ENCODE assay signal across 21 mouse cellular contexts in genomic region chr1:60530107-60530506, GRCm38 (mm10). TPM values are rescaled to one million over a fixed set of nuclear protein-coding genes. Genes with fewer than 3 reads are reported as not detected.
DNase-seq lines count a peak whose midpoint lies in the region; ATAC-seq and TF ChIP-seq lines count a peak whose summit lies in the region.
"Had no signal": no experiment of that assay in that cellular context is flagged by ENCODE, and none has a peak within 500 bp of the region (broad histone marks: within the 10 kb centered on the region; RNA-seq: fewer than 3 reads in every experiment).

No protein-coding gene starts in this region.

- H3K4me1 ChIP-seq in kidney, postnatal 0 days (replicated peaks; ENCODE audit: insufficient read depth, low read length): no peaks in the 10 kb centered on the region
- H3K4me1 ChIP-seq in kidney, adult 2 months (ENCODE audit: control insufficient read depth, insufficient read depth, low read length): no peaks in the 10 kb centered on the region
- H3K4me1 ChIP-seq: hindbrain, embryonic 13.5 days; neural tube, embryonic 15.5 days had no signal

- H3K27ac ChIP-seq in kidney, postnatal 0 days: no peak overlapping the region
- H3K27ac ChIP-seq in kidney, adult 2 months (ENCODE audit: insufficient read depth, low read depth, low read length): no peak overlapping the region
- H3K27ac ChIP-seq: hindbrain, embryonic 13.5 days; neural tube, embryonic 15.5 days had no signal

- peak; percentile 27; the same call in 1 of the 2 replicates for TF ChIP-seq CTCF in kidney, postnatal 0 days (IDR thresholded peaks at IDR 0.05; ENCODE audit: low read depth)
- TF ChIP-seq CTCF in kidney, adult 2 months (conservative IDR thresholded peaks at IDR 0.05; ENCODE audit: insufficient read depth, insufficient read length, low read depth, low read length): no peak

- 92% methylated on average over 6 of the region's 6 CpGs for WGBS in kidney, postnatal 0 days
- 90% methylated on average over 6 of the region's 6 CpGs for WGBS in kidney, adult 2 months

- H3K27me3 ChIP-seq in kidney, postnatal 0 days (ENCODE audit: insufficient read depth, low read length): no peaks in the 10 kb centered on the region
- no peaks in the 10 kb centered on the region for H3K27me3 ChIP-seq in kidney, adult 2 months (replicated peaks; ENCODE audit: control insufficient read depth, insufficient read depth, low read length)
- H3K27me3 ChIP-seq: hindbrain, embryonic 13.5 days; neural tube, embryonic 15.5 days had no signal

- H3K4me3 ChIP-seq in kidney, postnatal 0 days (replicated peaks; ENCODE audit: low read depth, low read length): no peak overlapping the region
- H3K4me3 ChIP-seq in kidney, adult 2 months (ENCODE audit: insufficient read depth, low read depth, low read length): no peak overlapping the region
- H3K4me3 ChIP-seq: erythroblast, embryonic 14.5 days; hindbrain, embryonic 13.5 days; neural tube, embryonic 15.5 days had no signal

- no peak for ATAC-seq in kidney, postnatal 0 days (replicated peaks; ENCODE audit: low FRiP score, low read depth)
- ATAC-seq in inflammation-experienced regulatory T-cells, adult 6 months: peak; percentile 61
- ATAC-seq: forebrain, embryonic 16.5 days had no signal

- H3K9me3 ChIP-seq in kidney, postnatal 0 days (replicated peaks; ENCODE audit: low read length): no peaks in the 10 kb centered on the region
- H3K9me3 ChIP-seq: hindbrain, embryonic 13.5 days; neural tube, embryonic 15.5 days had no signal

- DNase-seq in kidney, postnatal 0 days (ENCODE audit: low spot score): no peak
- no peak for DNase-seq in kidney, adult 2 months
- peak; percentile 47 for DNase-seq in 416B (ENCODE audit: low read depth)
- DNase-seq in CD4-positive, CD25-positive, alpha-beta regulatory T cell, adult 2 months (ENCODE audit: low read depth, low spot score): peak; percentile 27
- DNase-seq in right cerebral cortex, postnatal 14 days: no peak
- no peak for DNase-seq in cerebellum, adult 9-10 months
- DNase-seq: adrenal gland, adult 8-10 months; cerebellum, adult 11 months; heart, adult 18-20 months; heart, postnatal 10 days; kidney, adult 18-20 months; layer of hippocampus, postnatal 36 days; left cerebral cortex, postnatal 4 days; lung, adult 2 months; lung, postnatal 4 days had no signal

- H3K4me2 ChIP-seq in kidney, postnatal 0 days (ENCODE audit: low read length): no peak overlapping the region
- H3K4me2 ChIP-seq: hindbrain, embryonic 13.5 days; midbrain, embryonic 11.5 days; neural tube, embryonic 15.5 days had no signal

- peaks cover 23% of the 10 kb centered on the region for H3K36me3 ChIP-seq in kidney, postnatal 0 days (ENCODE audit: insufficient read depth, low read length)
- no peaks in the 10 kb centered on the region for H3K36me3 ChIP-seq in kidney, adult 2 months (ENCODE audit: control insufficient read depth, insufficient read depth, low read length)

- no peak overlapping the region for H3K9ac ChIP-seq in kidney, postnatal 0 days (ENCODE audit: low read depth, low read length)
- H3K9ac ChIP-seq: hindbrain, embryonic 13.5 days; neural tube, embryonic 15.5 days had no signal

- no peak for TF ChIP-seq POLR2A in kidney, adult 2 months (IDR thresholded peaks at IDR 0.05; ENCODE audit: low read depth, low read length)

RNA-seq across cellular contexts. Expression of gene Raph1, which starts 36.8 kb away (rescaled TPM):
- polyA plus RNA-seq in kidney, postnatal 0 days (2015; fragmentation: Nextera tagmentation; extraction: Ambion mirVana): 20.3 and 21.6 TPM in 2 replicates
- polyA plus RNA-seq in kidney, adult 2 months (2012; rRNA removed): 5.0 and 5.7 TPM in 2 replicates
- polyA plus RNA-seq in inflammation-experienced regulatory T-cells, adult 6 months (2017; shearing (Covaris generic)): 1 to 10 TPM; 5.2 to 6.7 (median 6.2) TPM

Comparison
In these comparisons a context has a peak if more than half of its experiments do, and no peak if none do; other contexts are left out.
1. DNase-seq: peak in 416B (single experiment) and CD4-positive, CD25-positive, alpha-beta regulatory T cell, adult 2 months (single experiment); none in kidney, postnatal 0 days (single experiment), kidney, adult 2 months (single experiment), right cerebral cortex, postnatal 14 days (single experiment) and cerebellum, adult 9-10 months (single experiment).